Mouse (Mus musculus): ENCODE results near the gene Rps6kc1. TPM values are rescaled to one million over a fixed set of nuclear protein-coding genes. Genes with fewer than 3 reads are reported as not detected.

The Rps6kc1 gene
- polyA plus RNA-seq, 1 experiment, result not detected

DNA sequence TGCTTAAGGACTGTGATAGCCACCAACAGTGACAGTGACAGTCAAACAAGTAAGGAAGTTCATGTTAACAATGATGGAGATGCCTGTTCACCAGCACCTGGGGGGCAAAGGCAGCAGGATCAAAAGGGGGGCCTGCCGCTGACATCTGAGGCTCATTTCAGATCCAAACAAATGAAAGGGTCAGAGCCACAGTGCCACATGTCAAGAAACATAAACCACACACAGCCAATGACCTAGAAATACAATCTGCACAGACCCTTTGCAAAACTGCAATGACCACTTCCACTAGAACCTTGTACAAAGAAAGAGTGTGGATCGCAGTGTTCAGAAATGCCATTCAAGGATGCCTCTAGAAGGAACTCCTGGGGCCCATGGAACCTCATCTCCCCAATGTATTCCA, 23.5 kb downstream of the Rps6kc1 start:
- no peak for TF ChIP-seq CTCF (IDR thresholded peaks at IDR 0.05; ENCODE audit: insufficient read depth, low read depth, low read length)
- TF ChIP-seq POLR2A (IDR thresholded peaks at IDR 0.05; ENCODE audit: insufficient read depth, low read depth, low read length), result no peak
- 98% methylated on average over 2 of the region's 2 CpGs for WGBS
- H3K4me3 ChIP-seq (ENCODE audit: insufficient read depth, low read depth, low read length), result no peak overlapping the region

DNA sequence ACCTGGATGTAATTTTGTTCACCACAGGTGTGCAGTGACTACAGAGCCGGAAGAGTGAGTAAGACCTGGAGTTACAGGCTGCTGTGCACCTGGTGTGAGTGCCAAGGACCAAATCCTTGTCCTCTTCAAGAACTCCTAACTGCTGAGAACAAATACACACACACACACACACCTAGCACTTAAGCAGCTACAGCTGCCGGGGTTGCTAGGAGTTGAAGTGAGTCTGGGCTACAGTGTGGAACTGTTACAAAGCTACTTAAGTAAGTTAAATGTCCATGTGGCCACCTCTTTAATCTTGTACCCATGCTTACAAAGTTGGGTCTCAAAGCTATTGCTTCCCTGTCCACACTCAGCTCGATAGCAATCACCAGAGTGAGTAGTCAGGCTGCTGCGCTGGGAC, 25.6 kb downstream of the Rps6kc1 start:
- Histone ChIP-seq H3K27ac (ENCODE audit: insufficient read depth, low read depth, low read length) (no peak overlapping the region), H3K4me1 (ENCODE audit: control insufficient read depth, insufficient read depth, low read length) (no peaks in the 10 kb centered on the region), H3K4me3 (ENCODE audit: insufficient read depth, low read depth, low read length) (no peak overlapping the region)
- 89% methylated on average over 4 of the region's 4 CpGs for WGBS
- TF ChIP-seq POLR2A (IDR thresholded peaks at IDR 0.05; ENCODE audit: insufficient read depth, low read depth, low read length) (no peak), CTCF (IDR thresholded peaks at IDR 0.05; ENCODE audit: insufficient read depth, low read depth, low read length) (no peak)

More for the DNA sequence above, 23.5 kb downstream of the Rps6kc1 start:
- H3K27ac ChIP-seq (ENCODE audit: insufficient read depth, low read depth, low read length), result no peak overlapping the region
- no peaks in the 10 kb centered on the region for H3K4me1 ChIP-seq (ENCODE audit: control insufficient read depth, insufficient read depth, low read length)

DNA sequence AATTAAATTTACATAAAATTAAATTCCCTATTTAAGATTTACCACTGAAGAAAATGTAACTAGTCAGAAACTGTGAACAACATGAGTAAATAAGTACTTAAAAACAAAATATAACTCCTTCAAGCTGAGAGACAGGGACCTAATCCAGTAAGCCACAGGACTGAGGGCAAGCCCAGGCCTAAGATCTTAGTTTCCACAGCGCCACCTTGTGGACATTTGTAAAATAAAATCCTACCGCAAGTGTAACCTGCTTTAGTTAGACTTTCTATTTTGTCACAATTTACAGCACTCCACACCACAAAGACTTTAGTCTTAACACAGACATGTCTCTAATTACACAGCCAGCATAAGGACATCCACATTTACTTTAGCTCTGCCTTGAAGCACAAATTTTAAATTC, 30.1 kb downstream of the Rps6kc1 start:
- WGBS, result 13% methylated on average over 2 of the region's 2 CpGs
- TF ChIP-seq CTCF (IDR thresholded peaks at IDR 0.05; ENCODE audit: insufficient read depth, low read depth, low read length) (no peak), POLR2A (IDR thresholded peaks at IDR 0.05; ENCODE audit: insufficient read depth, low read depth, low read length) (no peak)
- H3K27ac ChIP-seq (ENCODE audit: insufficient read depth, low read depth, low read length), result no peak overlapping the region
- no peak overlapping the region for H3K4me3 ChIP-seq (ENCODE audit: insufficient read depth, low read depth, low read length)
- H3K4me1 ChIP-seq (ENCODE audit: control insufficient read depth, insufficient read depth, low read length), result no peaks in the 10 kb centered on the region; the same call in 1 of the 2 replicates

DNA sequence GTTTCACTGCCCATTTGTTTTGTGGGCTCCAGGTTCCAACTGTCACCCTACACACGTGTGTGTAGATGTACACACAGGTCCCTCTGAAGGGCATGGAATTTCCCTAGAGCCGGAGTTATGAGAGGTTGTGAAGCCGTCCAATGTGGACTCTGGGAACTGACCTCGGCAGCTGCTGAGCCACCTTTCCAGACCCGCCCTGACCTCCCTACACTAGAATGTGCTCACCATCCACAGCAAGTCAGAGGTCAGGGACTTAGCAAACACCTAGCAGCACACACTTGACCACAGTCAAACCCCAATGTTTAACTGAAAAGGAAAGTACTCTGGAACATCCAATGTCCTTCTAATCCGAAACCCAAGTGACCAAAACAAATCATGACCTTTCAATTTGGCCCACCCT, 30.9 kb downstream of the Rps6kc1 start:
- WGBS, result 90% methylated on average over 6 of the region's 6 CpGs
- TF ChIP-seq CTCF (IDR thresholded peaks at IDR 0.05; ENCODE audit: insufficient read depth, low read depth, low read length), result no peak
- Histone ChIP-seq H3K27ac (ENCODE audit: insufficient read depth, low read depth, low read length) (no peak overlapping the region), H3K4me3 (ENCODE audit: insufficient read depth, low read depth, low read length) (no peak overlapping the region), H3K4me1 (ENCODE audit: control insufficient read depth, insufficient read depth, low read length) (peaks cover 3% of the 10 kb centered on the region; the same call in 1 of the 2 replicates)

DNA sequence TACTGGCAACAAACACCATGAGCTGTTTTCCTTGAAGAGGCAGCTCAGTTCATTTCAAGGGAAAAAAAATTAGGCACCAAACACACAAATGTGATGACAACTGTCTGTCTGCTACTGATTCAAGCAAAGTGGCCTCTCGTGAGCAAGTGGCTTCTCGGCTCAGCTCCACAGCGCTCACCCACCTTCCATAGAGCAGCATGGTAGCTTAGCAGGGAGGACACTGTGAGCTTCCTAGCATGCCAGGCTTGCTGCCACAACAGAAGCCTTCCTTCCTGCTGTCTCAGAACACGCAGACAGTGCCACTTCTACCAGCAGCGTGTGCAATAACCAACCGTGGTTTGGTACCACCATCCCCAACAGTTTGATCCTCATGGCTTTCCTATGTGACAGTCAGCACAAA, 35.8 kb downstream of the Rps6kc1 start:
- H3K4me3 ChIP-seq (ENCODE audit: insufficient read depth, low read depth, low read length), result no peak overlapping the region
- 85% methylated on average over 6 of the region's 6 CpGs for WGBS
- H3K27ac ChIP-seq (ENCODE audit: insufficient read depth, low read depth, low read length), result no peak overlapping the region
- peaks cover 3% of the 10 kb centered on the region; the same call in 1 of the 2 replicates for H3K4me1 ChIP-seq (ENCODE audit: control insufficient read depth, insufficient read depth, low read length)
- TF ChIP-seq CTCF (IDR thresholded peaks at IDR 0.05; ENCODE audit: insufficient read depth, low read depth, low read length) (no peak), POLR2A (IDR thresholded peaks at IDR 0.05; ENCODE audit: insufficient read depth, low read depth, low read length) (no peak)

DNA sequence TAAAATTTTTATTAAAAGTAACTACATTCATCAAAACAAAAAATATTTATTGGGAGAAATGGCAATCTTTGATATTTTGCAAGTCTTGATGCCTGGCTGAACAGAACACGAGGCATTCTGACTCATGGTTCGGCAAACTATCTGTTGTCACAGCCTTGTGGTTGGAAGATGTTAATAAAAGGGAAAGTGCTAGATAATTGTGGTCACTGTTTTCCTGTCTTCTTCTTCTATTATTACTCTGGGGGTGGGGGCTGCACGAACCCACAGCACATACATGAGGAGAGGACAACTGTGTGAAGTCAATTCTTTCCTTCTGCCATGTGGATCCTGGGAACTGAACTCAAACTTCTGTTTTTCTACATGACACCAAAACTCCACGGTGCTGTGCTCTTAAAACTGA, 36.5 kb downstream of the Rps6kc1 start:
- TF ChIP-seq POLR2A (IDR thresholded peaks at IDR 0.05; ENCODE audit: insufficient read depth, low read depth, low read length) (no peak), CTCF (IDR thresholded peaks at IDR 0.05; ENCODE audit: insufficient read depth, low read depth, low read length) (no peak)
- Histone ChIP-seq H3K4me3 (ENCODE audit: insufficient read depth, low read depth, low read length) (no peak overlapping the region), H3K27ac (ENCODE audit: insufficient read depth, low read depth, low read length) (no peak overlapping the region), H3K4me1 (ENCODE audit: control insufficient read depth, insufficient read depth, low read length) (peaks cover 3% of the 10 kb centered on the region; the same call in 1 of the 2 replicates)
- 56% methylated on average over 4 of the region's 4 CpGs for WGBS

DNA sequence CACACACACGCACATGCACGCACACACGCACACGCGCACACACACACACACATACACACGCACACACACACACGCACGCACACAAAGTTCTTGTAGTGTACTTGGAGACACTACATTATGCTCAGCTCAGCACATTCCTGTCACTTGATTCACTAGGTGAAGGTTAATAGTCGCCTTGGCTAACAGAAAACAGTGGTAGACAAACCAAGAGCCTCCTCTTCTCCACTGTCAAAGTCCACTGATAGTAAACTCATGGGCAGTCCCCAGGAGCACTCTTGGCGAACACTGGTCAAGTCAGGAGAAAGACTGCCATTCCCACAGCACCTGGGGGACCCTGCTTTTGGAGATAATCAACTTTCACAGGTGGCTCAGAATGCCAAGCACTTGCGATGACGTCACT, 40.5 kb downstream of the Rps6kc1 start:
- WGBS, result 95% methylated on average over 12 of the region's 12 CpGs
- Histone ChIP-seq H3K4me3 (ENCODE audit: insufficient read depth, low read depth, low read length) (no peak overlapping the region), H3K27ac (ENCODE audit: insufficient read depth, low read depth, low read length) (no peak overlapping the region), H3K4me1 (ENCODE audit: control insufficient read depth, insufficient read depth, low read length) (0 out of 2 replicates have a peak, but pooled peaks cover 3% of the 10 kb centered on the region)
- TF ChIP-seq POLR2A (IDR thresholded peaks at IDR 0.05; ENCODE audit: insufficient read depth, low read depth, low read length) (no peak), CTCF (IDR thresholded peaks at IDR 0.05; ENCODE audit: insufficient read depth, low read depth, low read length) (no peak)

DNA sequence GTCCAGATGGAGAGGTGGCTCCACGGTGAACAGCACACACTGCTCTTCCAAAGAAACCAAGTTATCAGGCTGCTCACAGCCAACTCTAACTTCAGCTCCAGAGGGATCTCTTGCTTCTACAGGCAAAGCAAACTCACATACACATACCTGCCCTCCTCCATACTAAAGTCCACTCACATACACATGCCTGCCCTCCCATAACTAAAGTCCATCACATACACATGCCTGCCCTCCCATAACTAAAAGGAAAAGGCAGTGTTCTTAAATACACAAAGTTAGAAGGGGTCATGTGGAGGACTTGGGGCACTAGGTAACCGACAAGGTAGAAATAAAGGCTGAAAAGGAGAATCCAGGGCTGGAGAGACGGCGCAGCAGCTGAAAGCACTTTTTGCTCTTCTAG, 41.6 kb downstream of the Rps6kc1 start:
- no peak overlapping the region for H3K27ac ChIP-seq (ENCODE audit: insufficient read depth, low read depth, low read length)
- no peaks in the 10 kb centered on the region for H3K4me1 ChIP-seq (ENCODE audit: control insufficient read depth, insufficient read depth, low read length)
- H3K4me3 ChIP-seq (ENCODE audit: insufficient read depth, low read depth, low read length), result no peak overlapping the region
- WGBS, result 92% methylated on average over 4 of the region's 4 CpGs
- TF ChIP-seq CTCF (IDR thresholded peaks at IDR 0.05; ENCODE audit: insufficient read depth, low read depth, low read length) (no peak), POLR2A (IDR thresholded peaks at IDR 0.05; ENCODE audit: insufficient read depth, low read depth, low read length) (no peak)

DNA sequence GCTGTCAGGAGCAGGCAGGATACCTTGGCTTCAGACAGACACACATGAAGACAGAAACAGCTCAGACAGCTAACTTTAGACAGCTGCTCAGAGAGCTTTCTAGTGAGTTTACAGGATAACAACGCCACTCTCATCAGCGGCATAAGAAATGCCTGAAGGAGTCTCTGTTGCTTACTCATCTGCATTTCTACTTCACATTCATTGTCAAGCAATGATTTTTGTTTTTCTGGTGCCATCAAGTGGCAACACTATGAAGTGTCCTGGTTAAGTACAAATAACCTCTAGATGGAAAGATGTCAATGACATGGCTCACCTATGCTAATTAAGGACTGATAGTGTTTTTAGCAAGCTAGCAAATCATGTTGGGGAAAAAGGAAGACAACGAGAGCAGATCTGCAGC, 42.8 kb downstream of the Rps6kc1 start:
- no peaks in the 10 kb centered on the region for H3K4me1 ChIP-seq (ENCODE audit: control insufficient read depth, insufficient read depth, low read length)
- WGBS, result 71% methylated on average over 3 of the region's 3 CpGs
- H3K27ac ChIP-seq (ENCODE audit: insufficient read depth, low read depth, low read length), result no peak overlapping the region
- H3K4me3 ChIP-seq (ENCODE audit: insufficient read depth, low read depth, low read length), result no peak overlapping the region
- TF ChIP-seq CTCF (IDR thresholded peaks at IDR 0.05; ENCODE audit: insufficient read depth, low read depth, low read length) (no peak), POLR2A (IDR thresholded peaks at IDR 0.05; ENCODE audit: insufficient read depth, low read depth, low read length) (no peak)

DNA sequence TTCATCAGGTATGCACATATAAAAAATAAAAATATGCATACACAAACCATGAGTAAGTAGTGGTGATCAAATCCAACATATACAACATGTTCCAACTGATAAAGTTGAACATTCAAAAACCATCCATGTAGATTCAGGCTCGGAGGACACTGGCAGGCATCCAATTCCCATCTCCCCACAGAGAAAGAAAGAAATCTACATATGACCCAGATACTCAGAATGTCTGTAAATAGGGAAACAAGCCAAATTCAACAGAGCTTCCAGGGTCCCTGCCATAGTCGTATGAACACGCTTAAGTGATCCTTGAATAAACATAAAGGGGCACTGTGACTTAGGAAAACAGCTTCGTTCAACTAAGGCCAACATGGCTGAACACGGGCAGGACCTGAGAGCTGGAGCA, 49.9 kb downstream of the Rps6kc1 start:
- WGBS, result 57% methylated on average over 5 of the region's 5 CpGs
- Histone ChIP-seq H3K4me3 (ENCODE audit: insufficient read depth, low read depth, low read length) (no peak overlapping the region), H3K27ac (ENCODE audit: insufficient read depth, low read depth, low read length) (no peak overlapping the region), H3K4me1 (ENCODE audit: control insufficient read depth, insufficient read depth, low read length) (no peaks in the 10 kb centered on the region)
- no peak for TF ChIP-seq POLR2A (IDR thresholded peaks at IDR 0.05; ENCODE audit: insufficient read depth, low read depth, low read length)
- no peak for TF ChIP-seq CTCF (IDR thresholded peaks at IDR 0.05; ENCODE audit: insufficient read depth, low read depth, low read length)
